Mouse (Mus musculus) cerebellum, postnatal 36 days (tissue): ENCODE results near the gene Sec16a.

Experiments used
- DNase-seq, 2 experiments: peaks; one replicate each; pipeline ENCODE4 v3.0.0; 2021 to 2022; ENCODE audit warnings: mixed read lengths in 2 of 2

Sec16a gene

DNA sequence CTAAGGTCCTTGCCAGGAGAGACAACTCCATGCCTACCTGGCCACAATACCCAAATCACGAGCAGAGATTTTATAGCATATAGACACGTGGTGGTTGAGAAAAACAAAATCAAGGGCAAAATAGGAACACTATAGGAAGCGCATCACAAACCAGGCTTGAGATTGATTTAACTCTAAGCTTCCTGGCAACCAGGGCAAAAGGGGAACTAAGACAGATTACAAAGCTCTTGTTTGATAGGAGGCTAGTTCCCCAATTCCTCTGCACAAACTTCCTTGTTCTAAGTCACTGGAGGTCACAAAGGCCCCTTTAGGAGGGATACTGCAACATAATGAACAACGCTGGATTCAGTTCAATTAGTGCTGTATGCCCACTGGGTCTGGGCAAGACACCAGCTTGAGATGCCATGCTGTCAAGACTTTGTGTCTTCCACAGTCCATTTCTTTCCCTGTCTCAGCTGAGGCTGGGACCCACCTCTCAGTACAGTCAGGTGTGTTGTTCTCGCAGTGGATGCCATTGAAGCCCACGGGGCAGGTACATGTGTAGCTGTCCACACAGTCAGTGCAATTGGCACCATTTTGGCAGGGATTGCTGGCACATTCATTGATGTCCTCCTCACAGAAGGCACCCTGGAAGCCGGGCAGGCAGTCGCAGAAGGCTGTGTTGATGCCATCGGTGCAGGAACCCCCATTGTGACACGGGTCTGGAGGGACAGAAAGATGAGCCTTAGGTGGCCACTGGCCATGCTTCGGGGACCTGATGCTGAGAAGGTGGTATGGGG lies 27.5 kb upstream of the Sec16a start:
- peak in 1 of 2 experiments; percentile 21 for DNase-seq

DNA sequence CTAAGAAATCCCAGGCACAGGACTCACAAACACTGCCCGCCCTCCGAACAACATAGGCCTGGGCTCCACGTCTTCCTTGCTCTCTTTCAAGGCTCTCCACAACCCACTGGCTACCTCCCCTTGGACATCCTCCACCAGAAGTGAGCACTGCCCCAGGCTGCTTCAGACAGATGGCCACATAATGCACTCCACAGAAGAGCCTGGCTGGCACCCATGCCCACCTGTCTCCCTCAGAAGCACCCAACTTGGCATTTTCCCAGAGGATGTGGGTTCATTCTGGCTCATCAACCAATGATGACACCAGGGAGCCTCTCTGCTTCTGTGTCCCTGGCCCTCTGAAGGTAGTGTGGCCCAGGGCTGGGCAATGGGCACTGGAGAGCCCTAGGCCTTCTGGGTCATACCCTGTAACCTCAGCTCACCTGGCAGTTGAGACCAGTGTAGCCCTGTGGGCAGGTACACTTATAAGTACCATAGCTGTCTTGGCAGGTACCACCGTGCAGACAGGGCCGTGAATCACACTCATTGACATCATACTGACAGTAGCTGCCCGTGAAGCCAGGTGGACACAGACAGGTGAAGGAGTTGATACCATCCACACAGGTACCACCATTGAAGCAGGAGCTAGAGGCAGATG lies 26.8 kb upstream of the Sec16a start:
- DNase-seq = no peak

GRCm38 (mm10) chr2:26470967-26471366 lies 26.0 kb upstream of the Sec16a start:
- DNase-seq = no peak

DNA sequence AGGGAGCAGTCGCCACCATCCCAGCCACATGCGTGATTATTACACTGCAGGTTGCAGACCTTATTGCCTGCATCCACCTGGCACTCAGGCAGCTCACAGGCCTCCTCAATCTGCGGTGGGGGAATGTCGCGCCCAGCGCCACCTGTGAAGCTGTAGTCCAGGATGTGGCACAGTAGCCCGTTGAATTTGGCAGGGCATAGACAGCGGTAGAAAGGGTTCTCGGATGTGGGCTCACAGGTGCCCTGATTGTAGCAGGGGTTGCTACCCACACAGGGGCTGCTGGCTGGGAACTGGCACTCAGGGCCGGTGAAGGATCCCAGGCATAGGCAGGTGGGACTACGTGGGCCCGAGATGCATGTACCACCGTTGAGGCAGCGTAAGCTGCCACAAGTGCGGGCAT lies 23.4 kb upstream of the Sec16a start:
- DNase-seq = no peak

- no peak for DNase-seq
Measured at GRCm38 (mm10) chr2:26463412-26463811, 18.4 kb upstream of the Sec16a start.

DNA sequence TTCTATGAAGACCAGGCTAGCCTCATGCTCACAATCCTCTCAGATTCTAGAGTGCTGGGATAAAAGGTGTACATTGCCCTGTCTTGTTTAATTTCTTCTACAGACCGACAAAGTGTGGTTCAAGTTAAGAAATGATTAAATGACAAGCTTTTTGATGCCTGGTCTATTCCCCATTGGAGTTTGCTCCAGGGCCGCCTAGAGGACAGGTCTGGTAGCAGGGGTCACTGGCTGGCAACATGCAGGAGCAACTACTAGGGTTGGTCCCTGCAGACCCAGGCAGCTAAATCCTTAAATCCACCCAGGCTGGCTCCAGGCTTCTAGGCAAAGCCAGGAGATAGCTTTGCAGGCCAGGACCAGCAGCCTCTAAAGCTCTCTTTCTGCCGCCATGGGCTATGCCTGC lies 18.0 kb upstream of the Sec16a start:
- no peak for DNase-seq

GRCm38 (mm10) chr2:26461667-26462066 lies 16.7 kb upstream of the Sec16a start:
- no peak for DNase-seq

- no peak for DNase-seq
Measured at GRCm38 (mm10) chr2:26460837-26461236, 15.8 kb upstream of the Sec16a start.

- no peak for DNase-seq
Measured at GRCm38 (mm10) chr2:26460097-26460646, 15.2 kb upstream of the Sec16a start.

DNA sequence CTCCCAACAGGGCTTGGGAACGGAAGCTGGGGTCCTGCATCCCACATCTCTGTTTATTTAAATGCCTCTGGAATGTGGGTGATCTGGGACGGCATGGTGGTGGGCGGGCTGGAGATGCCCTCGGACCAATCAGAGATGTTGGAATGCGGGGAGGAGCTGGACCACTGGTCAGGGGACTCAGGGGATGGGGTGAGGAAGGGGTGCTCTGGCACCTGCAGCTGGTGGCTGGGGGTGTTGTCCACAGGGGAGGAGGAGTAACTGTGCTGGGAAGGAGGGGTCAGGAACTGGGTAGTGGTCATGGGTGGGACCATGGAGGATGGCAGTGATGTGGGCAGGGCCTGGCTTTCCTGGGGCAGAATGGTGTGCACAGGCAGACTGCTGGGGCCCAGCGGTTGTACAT lies 14.5 kb upstream of the Sec16a start:
- no peak for DNase-seq

DNA sequence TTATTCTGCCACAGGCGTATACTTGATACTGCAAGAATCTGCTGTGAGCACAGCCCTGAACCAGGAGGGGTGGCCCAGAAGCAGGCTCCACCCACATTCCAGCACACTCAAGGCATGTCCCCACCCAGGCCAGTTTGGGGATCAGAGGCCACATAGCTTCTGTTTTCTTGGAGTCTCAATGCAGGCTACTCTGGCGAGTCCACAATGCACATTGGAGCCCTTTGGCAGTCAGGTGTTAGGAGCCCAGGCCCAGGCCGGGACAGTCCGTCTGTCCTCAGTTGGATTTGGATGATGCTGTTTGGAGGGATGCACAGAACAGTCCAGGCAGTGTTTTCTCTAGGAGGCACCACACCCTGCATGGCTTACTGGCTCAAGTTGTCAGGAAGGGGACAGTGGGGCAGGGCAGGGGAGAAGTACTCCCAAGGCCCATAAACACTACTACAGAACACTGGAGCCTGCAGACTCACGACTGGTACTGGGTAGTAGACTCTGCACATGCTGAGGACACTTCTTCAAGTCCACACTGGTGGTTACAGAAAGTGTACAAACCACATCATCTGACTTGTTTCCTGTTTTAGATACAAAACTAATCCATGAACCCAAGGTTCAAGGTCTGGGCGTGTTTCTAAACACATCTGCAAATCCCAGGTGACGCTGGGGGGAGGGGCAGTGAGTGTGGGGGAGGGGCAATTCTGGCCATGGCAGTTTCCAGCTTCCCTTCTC lies 13.5 kb upstream of the Sec16a start:
- no peak for DNase-seq

DNA sequence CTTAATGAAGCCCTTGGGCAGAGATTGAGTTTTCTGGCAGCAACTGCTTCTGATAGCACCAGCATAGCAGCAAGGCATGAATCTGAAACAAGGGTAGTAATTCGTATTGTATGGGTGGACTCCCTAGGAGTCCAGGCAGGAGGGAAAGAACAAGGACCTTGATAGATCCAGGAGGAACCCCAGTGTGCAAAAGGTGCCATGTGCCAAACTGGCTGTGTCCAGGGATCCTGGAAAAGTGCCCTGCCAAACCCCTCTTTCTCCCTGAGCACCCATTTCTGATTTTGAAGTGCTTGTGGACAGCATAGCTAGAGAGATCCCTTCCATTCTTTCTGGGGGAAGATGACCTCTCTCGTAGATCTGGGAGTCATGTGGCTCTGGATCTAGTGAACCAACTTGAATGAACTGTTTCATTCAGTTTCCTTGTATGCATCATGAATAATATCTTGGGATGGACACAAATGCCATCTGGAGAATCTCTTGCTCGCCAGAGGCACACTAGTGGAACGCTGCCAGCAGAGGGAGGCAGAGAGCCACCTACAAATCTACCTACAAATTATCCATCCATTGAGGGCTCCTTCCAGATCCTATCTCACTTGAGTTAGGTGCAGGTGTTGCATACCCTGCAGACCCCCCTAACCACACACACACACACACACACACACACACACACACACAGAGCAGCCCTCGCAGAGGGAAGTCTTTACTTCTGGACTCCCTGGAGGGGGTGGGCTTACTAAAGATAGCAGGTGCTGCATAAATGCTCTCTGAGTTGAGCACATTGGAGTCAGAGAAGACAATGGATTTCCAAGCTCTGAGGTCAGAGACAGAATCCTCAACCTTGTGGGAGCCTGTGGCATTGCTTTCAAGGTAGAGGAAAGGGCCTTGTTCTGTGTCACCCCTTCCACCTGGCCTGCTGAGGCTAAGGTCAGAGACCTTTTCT lies 4.4 kb upstream of the Sec16a start:
- peak; percentile 89 to 90 for DNase-seq

DNA sequence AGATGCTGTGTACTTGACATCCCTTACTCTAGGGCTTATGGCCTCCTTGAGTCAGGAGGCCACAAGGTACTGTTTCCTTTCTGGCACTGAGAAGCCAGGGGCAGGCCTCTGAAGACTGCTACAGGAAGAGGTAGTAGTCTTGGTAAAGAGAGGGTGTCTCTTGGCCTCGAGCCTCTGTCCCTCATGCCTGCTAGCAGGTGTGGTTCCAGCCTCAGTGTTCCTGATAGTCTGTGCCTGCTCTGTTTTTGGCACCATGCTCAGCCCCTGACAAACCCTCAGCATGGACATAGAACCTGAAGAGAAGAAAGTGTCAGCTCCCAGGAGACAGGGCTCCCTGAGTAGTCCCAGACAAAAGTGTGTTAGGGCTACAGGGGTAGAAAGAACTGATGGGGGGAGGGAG lies 2.4 kb upstream of the Sec16a start:
- no peak for DNase-seq

DNA sequence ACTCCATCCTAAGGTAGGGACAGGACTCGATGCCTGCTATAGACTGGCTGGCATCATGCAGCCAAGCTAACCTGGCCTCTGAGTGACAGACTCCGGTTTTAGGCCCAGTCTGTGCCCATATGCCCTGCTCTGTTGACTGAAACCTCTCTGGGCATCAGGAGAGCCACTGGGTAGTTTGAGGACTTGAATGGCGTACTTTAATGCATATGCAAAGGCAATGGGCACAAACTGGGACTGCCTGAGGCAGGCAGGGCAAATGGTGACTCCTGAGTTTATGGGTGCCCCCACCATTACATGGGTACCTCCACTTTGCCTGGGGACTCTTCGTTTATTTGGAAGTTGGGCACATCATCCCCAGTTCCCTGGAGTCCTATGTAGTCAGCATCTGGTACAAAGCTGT lies 1.7 kb upstream of the Sec16a start:
- DNase-seq = no peak

GRCm38 (mm10) chr2:26445666-26446445 lies 840 bp upstream of the Sec16a start:
- DNase-seq = peak in 1 of 2 experiments; percentile 90

DNA sequence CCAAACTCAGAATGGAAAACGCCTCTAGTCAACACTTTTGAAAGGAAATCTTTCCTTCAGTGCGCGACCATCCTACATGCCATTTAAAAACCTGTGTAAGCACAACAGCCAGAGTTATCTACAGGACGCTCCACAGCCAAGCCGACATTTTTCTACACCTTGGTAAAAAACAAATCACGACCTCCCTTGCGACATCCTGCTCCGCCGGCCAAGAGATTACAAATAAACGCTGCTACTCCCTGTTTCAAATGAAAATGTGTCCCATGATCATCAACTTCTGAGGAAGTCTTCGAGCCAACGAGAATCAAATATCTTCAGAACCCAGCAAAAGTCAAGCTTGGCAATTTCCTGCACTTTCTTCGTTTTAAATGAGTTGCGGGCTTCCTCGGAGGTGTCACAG lies 648 bp downstream of the Sec16a start:
- DNase-seq = no peak

- DNase-seq = no peak
Measured at GRCm38 (mm10) chr2:26443876-26444275, 1.1 kb downstream of the Sec16a start.

GRCm38 (mm10) chr2:26442843-26443242 lies 2.2 kb downstream of the Sec16a start:
- DNase-seq = no peak

DNA sequence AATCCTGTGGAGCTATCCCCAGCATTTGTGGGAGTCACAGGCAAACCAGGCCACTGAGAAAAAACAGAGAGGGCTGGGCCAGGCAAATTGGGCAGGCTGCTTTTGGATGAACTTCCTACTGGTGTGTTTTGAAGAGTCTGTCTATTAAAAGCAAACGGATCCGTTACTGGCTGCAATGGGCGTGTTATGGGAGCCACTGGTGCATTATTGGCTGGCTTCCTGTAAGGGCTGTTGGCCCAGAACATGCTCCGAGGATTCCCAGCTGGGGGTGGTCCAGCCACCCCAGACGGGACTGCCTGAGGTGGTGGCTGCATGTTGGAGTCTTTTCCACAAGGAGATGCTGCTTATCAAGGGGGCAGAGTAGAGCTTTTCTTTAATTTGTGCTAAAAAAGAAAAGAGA lies 3.3 kb downstream of the Sec16a start:
- DNase-seq = no peak

DNA sequence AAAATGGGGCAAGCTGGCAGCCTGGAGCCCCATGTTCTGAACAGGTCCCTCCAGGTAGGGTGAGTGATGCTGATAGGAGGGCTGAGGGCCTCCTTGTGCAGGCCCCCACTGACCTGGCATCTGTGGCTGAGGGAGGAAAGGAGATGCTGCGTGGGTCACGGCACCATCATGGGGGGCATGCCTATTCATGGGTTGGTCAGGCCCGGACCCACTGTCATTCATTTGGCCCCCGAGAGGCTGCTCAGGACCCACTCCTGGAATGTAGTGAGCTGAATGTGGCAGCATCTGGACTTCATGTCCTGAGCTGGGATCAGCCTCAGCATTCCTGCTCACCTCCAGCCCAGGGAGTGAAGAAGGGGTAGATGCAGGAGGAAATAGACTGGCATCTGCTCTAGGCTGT lies 3.8 kb downstream of the Sec16a start:
- DNase-seq = no peak

GRCm38 (mm10) chr2:26439671-26440070 lies 5.3 kb downstream of the Sec16a start:
- DNase-seq = no peak

- DNase-seq = no peak
Measured at GRCm38 (mm10) chr2:26438373-26438772, 6.6 kb downstream of the Sec16a start.
